Mouse (Mus musculus): Measurements from ENCODE around the gene Agbl2. TPM values are rescaled to one million over a fixed set of nuclear protein-coding genes. Genes with fewer than 3 reads are reported as not detected.
A peak's percentile ranks its signal among the peaks of the same experiment; 100 is the strongest.

The Agbl2 gene
- total RNA-seq, 2 experiments from 2014 or later, result 1.0 to 1.3 TPM

- Histone ChIP-seq H3K4me3 (no peak overlapping the region), H3K27ac (peak overlapping the region; percentile 24; the same call in 1 of the 2 replicates)
- no peak for TF ChIP-seq CTCF (conservative IDR thresholded peaks at IDR 0.05)
- no peak for DNase-seq (ENCODE audit: low spot score in 2 of 2)
Observed at GRCm38 (mm10) chr2:90864184-90864583, 81.7 kb downstream of the Agbl2 start.

- peak; percentile 89 to 92 for DNase-seq (ENCODE audit: low spot score in 2 of 2)
- H3K27ac ChIP-seq, result peak overlapping the region; percentile 56; the same call in 1 of the 2 replicates
- no peak overlapping the region for H3K4me3 ChIP-seq
- peak; percentile 95 for TF ChIP-seq CTCF (conservative IDR thresholded peaks at IDR 0.05)
Observed at GRCm38 (mm10) chr2:90866524-90866923, 84.0 kb downstream of the Agbl2 start.

DNA sequence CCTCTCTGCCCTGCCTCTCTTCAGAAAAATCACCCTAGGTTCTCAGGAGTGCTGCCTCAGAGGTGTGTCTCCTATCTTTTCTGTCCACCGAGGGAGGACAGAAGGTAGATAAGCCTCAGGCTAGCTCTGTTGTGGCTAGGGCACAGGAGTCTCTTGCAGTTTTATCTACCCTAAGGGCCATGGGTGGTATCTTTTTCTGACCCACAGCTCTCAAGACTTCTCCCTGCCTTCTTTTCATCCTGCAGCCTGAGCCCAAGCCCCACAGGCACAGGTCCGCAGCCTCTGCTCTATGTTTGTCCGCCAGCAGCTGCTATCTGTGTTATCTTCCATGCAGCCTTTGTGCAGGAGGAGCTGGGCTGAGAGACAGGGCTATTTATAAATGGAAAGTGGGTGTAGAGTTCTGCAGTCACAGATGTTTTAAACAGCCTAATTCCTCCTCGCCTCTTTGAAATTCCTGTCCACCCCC is 87.6 kb downstream of the Agbl2 start:
- peak overlapping the region; percentile 92 for H3K27ac ChIP-seq
- TF ChIP-seq CTCF (conservative IDR thresholded peaks at IDR 0.05), result no peak
- H3K4me3 ChIP-seq, result no peak overlapping the region
- DNase-seq (ENCODE audit: low spot score in 2 of 2), result peak in 1 of 2 experiments; percentile 73

- no peak for DNase-seq (ENCODE audit: low spot score in 2 of 2)
- peak overlapping the region; percentile 92 for H3K27ac ChIP-seq
- TF ChIP-seq CTCF (conservative IDR thresholded peaks at IDR 0.05), result no peak
- H3K4me3 ChIP-seq, result no peak overlapping the region
Observed at GRCm38 (mm10) chr2:90871180-90871961, 88.8 kb downstream of the Agbl2 start.

DNA sequence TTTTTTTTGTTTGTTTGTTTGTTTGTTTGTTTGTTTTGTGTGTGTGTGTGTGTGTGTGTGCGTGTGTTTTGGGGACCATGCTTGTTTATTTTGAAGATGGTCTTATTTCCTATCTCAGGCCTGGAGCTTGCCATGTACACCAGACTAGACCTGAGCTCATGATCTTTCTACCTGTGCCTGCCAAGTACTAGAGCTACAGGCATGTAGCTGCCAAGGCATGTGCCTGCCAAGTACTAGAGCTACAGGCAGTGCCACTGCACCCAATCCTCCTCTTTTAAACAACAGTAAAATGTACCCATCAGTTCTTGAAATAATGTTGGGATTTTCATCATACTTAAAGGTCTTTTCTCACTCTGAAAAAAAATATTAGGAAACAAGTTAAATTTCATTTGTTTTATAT is 91.5 kb downstream of the Agbl2 start:
- Histone ChIP-seq H3K4me3 (no peak overlapping the region), H3K27ac (peak overlapping the region; percentile 84)
- no peak for DNase-seq (ENCODE audit: low spot score in 2 of 2)
- no peak for TF ChIP-seq CTCF (conservative IDR thresholded peaks at IDR 0.05)

- no peak for DNase-seq (ENCODE audit: low spot score in 2 of 2)
- TF ChIP-seq CTCF (conservative IDR thresholded peaks at IDR 0.05), result no peak
- H3K4me3 ChIP-seq, result no peak overlapping the region
- H3K27ac ChIP-seq, result peak overlapping the region; percentile 84
Observed at GRCm38 (mm10) chr2:90875239-90875638, 92.7 kb downstream of the Agbl2 start.

- no peak for DNase-seq (ENCODE audit: low spot score in 2 of 2)
Observed at GRCm38 (mm10) chr2:90877584-90878259, 95.2 kb downstream of the Agbl2 start.

DNA sequence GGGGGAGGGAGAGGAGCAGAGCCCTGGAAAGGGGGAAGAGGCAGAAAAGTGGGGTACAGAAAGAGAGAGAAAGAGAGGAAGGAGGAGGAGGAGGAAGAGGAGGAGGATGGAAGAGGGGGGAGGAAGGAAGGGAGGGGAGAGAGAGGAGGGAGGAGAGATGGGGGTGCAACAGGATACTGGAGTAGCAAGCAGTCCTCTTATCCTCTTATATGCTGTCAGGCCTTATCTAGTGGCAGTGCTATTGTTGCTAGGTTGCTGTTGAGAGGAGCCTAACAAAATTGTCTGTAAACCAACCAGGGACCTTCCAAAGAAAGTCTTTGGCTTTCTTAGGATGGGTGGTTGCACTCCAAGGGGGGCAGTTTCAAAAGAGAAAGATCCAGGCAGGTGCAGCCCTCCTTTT is 96.9 kb downstream of the Agbl2 start:
- TF ChIP-seq CTCF (conservative IDR thresholded peaks at IDR 0.05), result no peak
- DNase-seq (ENCODE audit: low spot score in 2 of 2), result no peak
- Histone ChIP-seq H3K27ac (peak overlapping the region; percentile 61; the same call in 1 of the 2 replicates), H3K4me3 (no peak overlapping the region)

More at GRCm38 (mm10) chr2:90877584-90878259, 95.2 kb downstream of the Agbl2 start:
- 0 out of 2 replicates have a peak, but pooled peaks have one; percentile 6 for TF ChIP-seq CTCF (conservative IDR thresholded peaks at IDR 0.05)
- Histone ChIP-seq H3K27ac (peak overlapping the region; percentile 84), H3K4me3 (no peak overlapping the region)

DNA sequence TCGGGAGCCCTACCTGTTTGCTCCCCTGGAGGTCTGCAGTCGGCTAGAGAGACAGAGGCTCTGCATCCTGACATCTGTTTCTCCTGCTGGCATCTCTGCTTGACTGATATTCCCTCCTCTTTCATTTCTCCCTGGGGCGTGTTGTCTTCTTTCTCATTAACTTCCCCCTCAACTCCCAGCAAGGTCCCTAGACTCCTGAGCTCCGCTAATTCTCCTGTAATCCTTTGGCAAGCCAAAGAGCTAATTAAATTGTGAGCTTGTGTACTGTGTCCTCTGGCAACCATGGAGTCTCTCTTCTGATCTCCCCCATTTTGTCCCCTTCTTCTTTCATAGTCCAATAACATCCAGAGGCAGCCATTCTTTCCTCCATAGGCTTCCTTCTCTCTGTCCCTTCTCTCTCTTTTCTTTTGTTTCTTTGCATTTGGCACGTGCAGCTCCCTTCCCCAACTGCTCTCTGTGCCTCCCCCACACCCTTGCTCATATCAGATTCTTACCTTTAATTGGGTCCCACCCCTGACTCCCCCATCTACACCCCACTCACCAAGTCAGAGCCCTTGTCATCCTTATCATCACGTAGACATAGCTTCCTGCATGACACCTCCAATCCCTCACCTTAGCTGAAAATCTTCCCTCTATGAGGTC is 97.7 kb downstream of the Agbl2 start:
- no peak for DNase-seq (ENCODE audit: low spot score in 2 of 2)
- H3K4me3 ChIP-seq, result no peak overlapping the region
- no peak for TF ChIP-seq CTCF (conservative IDR thresholded peaks at IDR 0.05)
- peak overlapping the region; percentile 61; the same call in 1 of the 2 replicates for H3K27ac ChIP-seq

GRCm38 (mm10) chr2:90881824-90882223 is 99.3 kb downstream of the Agbl2 start:
- H3K27ac ChIP-seq, result no peak overlapping the region
- H3K4me3 ChIP-seq, result no peak overlapping the region
- no peak for DNase-seq (ENCODE audit: low spot score in 2 of 2)
- TF ChIP-seq CTCF (conservative IDR thresholded peaks at IDR 0.05), result no peak

Other genes starting within 250 kb of the Agbl2 start
- 100 to 1,000 TPM; 128 to 130 TPM for gene Ptprj, start 202.1 kb upstream of the Agbl2 start, total RNA-seq (2021)
- 10 to 100 TPM; 17.0 to 20.8 TPM for gene Nup160, start 105.5 kb upstream of the Agbl2 start, total RNA-seq (2021)
- gene Fnbp4, start 37.4 kb upstream of the Agbl2 start, total RNA-seq (2021), result 10 to 100 TPM; 58.3 to 73.3 TPM
- gene Mtch2, start 64.4 kb downstream of the Agbl2 start, total RNA-seq (2021), result 100 to 1,000 TPM; 114 to 129 TPM
- 100 to 1,000 TPM; 184 to 200 TPM for gene C1qtnf4, start 103.1 kb downstream of the Agbl2 start, total RNA-seq (2021)
- 10 to 100 TPM; 38.1 to 39.5 TPM for gene Kbtbd4, start 122.0 kb downstream of the Agbl2 start, total RNA-seq (2021)
- 100 to 1,000 TPM; 224 to 255 TPM for gene Ndufs3, start 122.1 kb downstream of the Agbl2 start, total RNA-seq (2021)
- 100 to 1,000 TPM; 145 to 147 TPM for gene Celf1, start 157.7 kb downstream of the Agbl2 start, total RNA-seq (2021)